Mouse (Mus musculus): ENCODE data around the gene Aknad1.

Aknad1 gene

DNA sequence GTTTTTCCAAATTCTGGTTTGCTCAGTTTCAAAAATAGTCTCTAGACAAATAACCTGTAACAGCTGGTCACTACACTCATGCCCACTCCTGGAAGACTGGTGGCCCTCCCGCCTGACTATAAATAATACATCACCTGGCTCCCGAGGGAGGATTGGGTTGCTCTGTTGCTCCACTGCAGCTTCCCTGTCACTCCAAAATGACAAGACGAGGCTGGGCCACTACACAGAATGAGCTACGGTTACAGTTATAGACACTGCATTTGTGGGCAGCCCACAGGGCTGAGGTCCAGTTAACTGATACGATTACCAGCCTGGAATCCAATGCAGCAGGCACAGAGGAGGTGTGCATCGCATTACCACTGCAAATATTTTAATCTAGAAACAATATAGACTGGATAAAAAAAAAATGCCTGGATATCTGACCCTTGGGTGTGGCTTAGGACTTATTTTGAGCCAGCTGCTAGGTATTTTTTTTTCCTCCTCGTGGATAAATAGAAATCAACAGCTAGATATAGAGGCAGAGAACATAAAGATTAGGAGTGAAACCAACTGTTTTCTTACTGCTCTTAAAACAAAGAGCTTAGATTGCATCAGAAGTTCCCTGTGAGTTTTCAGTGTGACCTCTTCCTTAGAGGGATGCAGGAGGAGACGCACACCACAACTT is at the start of gene Aknad1:
Gene Aknad1, plus strand, starts transcription at position 614 of the 664 bp plus-strand sequence.
- in situ Hi-C loops (cut with MboI, MseI) = no loop called here

DNA sequence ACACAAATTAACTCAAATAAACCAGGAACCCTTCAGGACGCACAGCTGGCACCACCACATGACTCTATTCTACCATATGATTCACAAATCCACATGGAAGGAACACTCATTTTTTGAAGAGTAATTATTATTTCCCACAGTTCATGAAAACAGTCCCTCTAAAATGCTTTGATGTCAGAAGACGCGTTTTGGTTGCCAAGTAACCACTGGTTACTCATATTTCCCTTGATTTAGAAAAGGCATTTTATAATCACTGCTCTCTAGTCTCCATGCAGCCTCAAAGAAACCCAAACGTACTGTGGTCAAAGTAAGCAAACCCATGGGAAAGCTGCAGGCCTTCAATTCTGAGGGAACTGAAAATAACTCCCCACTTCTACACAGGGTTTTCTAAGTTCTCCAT is 49.5 kb upstream of the Aknad1 start:
- in situ Hi-C loops (cut with MboI, MseI) = no loop called here

DNA sequence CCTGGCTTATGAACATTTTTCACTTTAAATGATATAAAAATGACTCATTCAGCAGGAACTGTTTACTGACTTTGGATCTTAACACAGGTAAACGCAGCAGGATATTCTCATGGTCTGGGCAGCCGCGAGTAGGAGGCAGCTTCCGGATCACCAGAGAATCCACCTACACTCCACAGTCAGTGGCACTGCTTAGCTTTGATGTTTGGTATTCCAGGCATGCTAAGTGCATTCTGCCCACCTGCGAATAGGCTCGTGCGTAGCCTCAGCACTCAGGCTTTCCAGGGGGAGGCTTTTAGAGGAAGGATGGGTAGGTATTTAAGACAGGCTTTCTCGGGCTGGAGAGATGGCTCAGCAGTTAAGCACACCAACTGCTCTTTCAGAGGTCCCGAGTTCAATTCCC is 45.1 kb upstream of the Aknad1 start:
- in situ Hi-C loops (cut with MboI, MseI) = no loop called here

DNA sequence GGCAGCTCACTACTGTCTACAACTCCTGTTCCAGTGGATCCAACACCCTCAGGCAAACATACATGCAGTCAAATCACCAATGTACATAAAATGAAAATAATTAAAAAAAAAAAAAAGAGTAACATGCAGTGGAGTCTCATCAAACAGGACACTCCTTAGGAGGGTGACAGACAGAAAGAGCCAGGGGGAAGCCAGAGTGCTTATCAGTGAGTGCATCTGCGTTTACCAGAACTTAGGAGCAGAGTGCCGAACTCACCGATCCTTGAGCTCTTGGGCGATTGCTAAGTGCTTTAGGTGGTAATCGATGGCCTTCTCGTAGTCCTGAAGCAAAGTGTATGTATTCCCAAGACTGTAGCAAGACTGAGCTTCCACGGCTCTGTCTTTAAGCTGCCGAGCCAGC is 40.8 kb upstream of the Aknad1 start:
- in situ Hi-C loops (cut with MboI, MseI) = no loop called here

GRCm38 (mm10) chr3:108699786-108700185 is 39.7 kb upstream of the Aknad1 start:
- in situ Hi-C loops (cut with MboI, MseI) = no loop called here

- in situ Hi-C loops (cut with MboI, MseI) = no loop called here
Measured at GRCm38 (mm10) chr3:108701256-108701655, 38.2 kb upstream of the Aknad1 start.

DNA sequence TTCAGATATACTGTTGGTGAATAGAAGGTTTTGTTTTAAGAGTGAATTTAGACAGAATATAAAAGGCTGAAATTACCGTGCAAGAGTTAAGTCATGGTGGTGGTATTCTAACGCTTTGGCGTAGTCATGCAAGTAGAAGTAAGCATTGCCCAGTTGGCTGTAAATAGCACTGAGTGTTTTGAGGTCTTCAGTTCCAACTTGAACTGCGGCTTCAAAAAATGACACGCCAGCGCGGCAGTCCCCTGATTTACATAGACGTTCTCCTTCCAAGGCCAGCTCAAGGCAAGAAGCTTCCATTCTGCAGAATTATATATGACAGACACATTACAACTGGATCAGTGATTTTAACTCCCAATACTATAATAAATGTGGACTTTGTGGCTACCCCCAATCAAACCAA is 36.7 kb upstream of the Aknad1 start:
- in situ Hi-C loops (cut with MboI, MseI) = no loop called here

GRCm38 (mm10) chr3:108711296-108711695 is 28.2 kb upstream of the Aknad1 start:
- in situ Hi-C loops (cut with MboI, MseI) = no loop called here

DNA sequence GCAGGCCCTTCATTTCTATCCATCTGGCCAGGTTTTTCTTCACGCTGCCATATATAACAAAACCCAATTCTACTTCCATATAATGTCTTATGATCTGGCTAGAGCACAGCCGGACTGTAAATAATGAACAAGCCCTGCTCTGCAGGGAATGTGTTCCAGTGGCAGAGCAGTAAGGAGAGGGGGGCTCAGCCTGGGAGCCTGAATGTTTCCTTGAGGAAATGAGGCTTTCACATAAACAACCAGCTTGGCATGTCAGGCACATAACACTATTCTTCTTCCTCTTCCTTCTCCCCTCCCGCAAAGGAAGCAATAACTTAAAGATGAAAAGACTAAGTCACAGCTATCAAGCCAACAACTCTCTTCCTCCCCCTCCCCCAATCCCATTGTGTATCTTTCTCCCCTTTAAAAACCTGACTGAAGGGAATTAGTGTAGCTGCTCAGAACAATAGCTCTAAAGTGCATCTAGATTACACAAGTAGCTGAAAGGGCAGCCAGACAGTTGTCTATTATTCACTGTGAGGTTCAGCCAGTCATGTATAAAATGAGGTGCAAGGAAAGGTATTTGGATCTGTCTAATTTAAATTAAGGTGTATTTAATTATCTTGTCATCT is 26.3 kb upstream of the Aknad1 start:
- in situ Hi-C loops (cut with MboI, MseI) = no loop called here

- in situ Hi-C loops (cut with MboI, MseI) = no loop called here
Measured at GRCm38 (mm10) chr3:108714837-108715236, 24.6 kb upstream of the Aknad1 start.

DNA sequence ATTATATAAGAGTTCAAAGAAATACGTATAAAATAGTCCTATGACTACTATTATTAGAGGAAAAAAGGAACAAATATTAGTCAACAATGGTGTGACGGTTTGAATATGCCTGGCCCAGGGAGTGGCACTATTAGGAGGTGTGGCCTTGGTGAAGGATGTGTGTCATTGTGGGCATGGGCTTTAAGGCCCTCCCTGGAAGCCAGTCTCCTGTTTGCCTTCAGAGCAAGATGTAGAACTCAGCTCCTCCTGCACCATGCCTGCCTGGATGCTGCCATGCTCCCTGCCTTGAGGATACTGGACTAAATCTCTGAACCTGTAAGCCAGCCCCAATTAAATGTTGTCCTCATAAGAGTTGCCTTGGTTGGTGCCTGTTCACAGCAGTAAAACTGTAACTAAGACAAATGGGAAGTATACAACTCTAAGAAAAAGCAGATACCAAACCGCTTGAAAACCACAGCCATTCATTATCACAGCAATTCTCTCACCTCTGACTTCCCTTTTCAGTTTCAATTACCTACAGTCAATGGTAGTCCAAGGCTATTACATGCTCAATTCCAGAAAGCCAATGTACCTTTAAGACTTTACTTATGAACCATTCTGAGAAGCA is 21.5 kb upstream of the Aknad1 start:
- in situ Hi-C loops (cut with MboI, MseI) = no loop called here

GRCm38 (mm10) chr3:108719357-108719756 is 20.1 kb upstream of the Aknad1 start:
- in situ Hi-C loops (cut with MboI, MseI) = no loop called here

- in situ Hi-C loops (cut with MboI, MseI) = no loop called here
Measured at GRCm38 (mm10) chr3:108719761-108720160, 19.7 kb upstream of the Aknad1 start.

- in situ Hi-C loops (cut with MboI, MseI) = no loop called here
Measured at GRCm38 (mm10) chr3:108721076-108721991, 18.1 kb upstream of the Aknad1 start.

DNA sequence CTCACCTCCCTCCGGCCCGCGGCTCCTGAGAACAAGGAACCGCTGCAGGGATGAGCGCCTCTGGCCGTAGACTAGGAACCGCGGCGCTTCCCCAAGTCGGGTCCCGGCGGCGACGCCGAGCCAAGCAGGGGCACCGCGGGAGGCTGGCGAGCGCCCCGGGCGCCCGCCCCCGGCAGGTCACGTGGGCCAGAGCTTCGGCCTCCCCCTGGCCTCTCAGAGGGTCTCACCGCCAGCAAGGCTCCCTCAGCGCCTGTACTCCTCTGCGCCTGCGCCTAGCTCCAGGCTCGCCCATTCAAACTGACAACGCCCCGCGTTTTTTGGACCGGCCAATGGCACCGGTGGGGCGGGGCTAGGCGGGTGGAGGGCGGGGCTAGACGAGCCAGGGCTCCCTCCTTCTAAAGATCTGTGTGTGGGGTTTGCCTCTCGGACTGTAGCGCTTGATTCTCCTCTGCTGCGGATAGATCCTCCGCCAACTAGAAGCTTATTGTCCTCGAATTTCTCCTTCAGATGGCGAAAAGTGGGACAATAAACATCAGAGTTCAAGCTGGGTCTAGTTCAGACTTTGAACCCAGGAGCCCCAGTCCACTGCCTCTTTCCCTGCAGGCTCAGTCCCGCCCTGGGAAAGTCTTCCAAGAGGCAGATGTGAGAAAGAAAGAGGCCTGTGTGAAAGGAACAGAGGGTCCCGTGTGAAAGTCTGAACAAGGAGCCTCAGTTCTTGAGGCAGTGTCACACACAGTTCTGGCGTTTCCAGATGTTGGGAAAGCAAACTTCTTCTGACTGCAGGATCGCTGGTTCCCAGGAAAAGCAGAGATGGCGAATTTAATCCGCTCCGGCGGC is 17.2 kb upstream of the Aknad1 start, which contains the start of gene Gpsm2:
Gene Gpsm2, minus strand, starts transcription at position 274 of the 837 bp plus-strand sequence.
- in situ Hi-C loops (cut with MboI, MseI) = no loop called here

DNA sequence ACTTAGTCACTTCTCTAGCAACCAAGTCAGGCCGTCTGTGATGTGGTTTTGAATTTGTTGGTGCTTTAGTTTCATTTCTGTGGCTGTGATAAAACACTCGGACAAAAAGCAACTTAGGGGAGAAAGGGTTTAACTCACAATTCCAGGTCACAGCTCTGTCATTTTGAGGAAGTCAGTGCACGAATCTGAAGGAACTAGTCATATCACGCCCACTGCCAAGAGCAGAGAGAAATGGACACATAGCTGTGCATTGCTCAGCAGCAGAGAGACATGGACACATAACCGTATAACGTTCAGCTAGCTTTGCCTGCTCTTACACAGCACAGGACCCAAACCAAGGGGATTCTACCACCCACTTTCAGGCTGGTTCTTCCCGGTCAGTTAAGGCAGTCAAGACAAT is 13.0 kb upstream of the Aknad1 start:
- in situ Hi-C loops (cut with MboI, MseI) = no loop called here

DNA sequence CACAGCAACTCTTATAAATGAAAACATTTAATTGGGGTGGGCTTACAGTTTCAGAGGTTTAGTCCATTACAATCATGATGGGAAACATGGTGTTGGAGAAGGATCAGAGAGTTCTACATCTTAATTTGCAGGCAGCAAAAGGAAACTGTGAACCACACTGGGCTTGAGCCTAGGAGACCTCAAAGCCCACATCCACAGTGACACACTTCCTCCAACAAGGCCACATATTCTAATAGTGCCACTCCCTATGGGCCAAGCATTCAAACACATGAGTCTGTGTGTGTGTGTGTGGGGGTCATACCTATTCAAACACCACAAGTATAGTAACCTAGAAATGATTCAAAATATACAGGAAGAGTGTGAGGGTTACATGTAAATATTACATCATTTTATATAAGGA is 12.1 kb upstream of the Aknad1 start:
- in situ Hi-C loops (cut with MboI, MseI) = no loop called here

DNA sequence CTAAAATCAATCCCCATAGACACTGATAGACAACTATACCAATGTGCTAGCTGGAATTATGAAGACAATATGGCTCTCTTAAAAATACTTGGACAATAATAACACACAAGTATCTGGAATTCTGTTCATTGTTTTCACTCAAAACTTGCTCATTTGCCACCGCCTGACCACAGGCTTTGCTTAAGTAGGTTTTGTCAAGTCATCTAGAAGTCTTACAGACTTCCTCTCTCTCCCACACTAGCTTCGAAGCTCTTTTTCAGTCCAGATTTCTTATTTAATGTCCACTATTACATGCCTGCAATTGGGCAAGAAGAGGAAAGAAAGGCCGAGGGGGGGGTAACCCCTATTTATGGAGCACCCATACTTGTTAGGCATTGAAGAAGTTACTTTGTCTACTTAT is 11.7 kb upstream of the Aknad1 start:
- in situ Hi-C loops (cut with MboI, MseI) = no loop called here

DNA sequence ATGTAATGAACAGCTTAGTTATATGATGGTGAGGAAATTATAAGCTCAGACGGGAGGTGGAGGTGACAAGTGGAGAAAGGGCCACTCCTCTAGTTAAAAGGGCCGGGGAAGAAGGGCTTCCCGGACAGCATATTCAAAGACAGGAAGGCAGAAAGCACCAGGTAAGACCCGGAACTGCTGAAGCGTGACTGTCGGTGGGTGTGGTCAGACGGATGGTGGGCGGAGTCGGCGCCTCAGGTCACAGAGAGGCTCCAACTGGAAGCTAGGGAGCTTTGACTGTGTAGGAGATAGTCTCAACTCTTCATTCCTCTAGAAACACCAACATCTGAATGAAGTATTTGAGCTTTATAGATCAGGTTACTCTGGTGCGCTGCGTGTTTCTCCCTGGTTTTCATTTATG is 9.1 kb upstream of the Aknad1 start:
- in situ Hi-C loops (cut with MboI, MseI) = no loop called here

- in situ Hi-C loops (cut with MboI, MseI) = no loop called here
Measured at GRCm38 (mm10) chr3:108737761-108738160, 1.7 kb upstream of the Aknad1 start.

GRCm38 (mm10) chr3:108744060-108744459 is 4.6 kb downstream of the Aknad1 start:
- in situ Hi-C loops (cut with MboI, MseI) = no loop called here

All from T-helper 1 cell (primary cell).